Comparison of ENCODE assay signal across 11 mouse cellular contexts in genomic region chr3:18698106-18698505, GRCm38 (mm10).
"Had no signal": no experiment of that assay in that cellular context is flagged by ENCODE, and none has a peak within 500 bp of the region (broad histone marks: within the 10 kb centered on the region; RNA-seq: fewer than 3 reads in every experiment).

No protein-coding gene starts in this region.

- ATAC-seq: liver, postnatal 0 days; lung, postnatal 0 days; midbrain, embryonic 16.5 days had no signal

- DNase-seq: liver, postnatal 0 days; lung, adult 2 months; lung, postnatal 14 days; lung, postnatal 36 days; midbrain, embryonic 14.5 days; right cerebral cortex, postnatal 14 days; thymus, adult 18-20 months; thymus, postnatal 25 days; thymus, postnatal 4 days had no signal
